Mouse (Mus musculus) adrenal gland, postnatal 4 days (tissue): ENCODE measurements around the gene Nudt11. TPM values are rescaled to one million over a fixed set of nuclear protein-coding genes. Genes with fewer than 3 reads are reported as not detected.
"Not testable (repeated sequence)": the region's sequence is repeated elsewhere in the genome, so short reads cannot be mapped to it uniquely, and the experiment has no call there.

ENCODE experiments used
- DNase-seq, 2 experiments: peaks; one replicate each; pipeline ENCODE4 v3.0.0; 2021 to 2022; ENCODE audit warnings: low spot score in 2 of 2, mixed read lengths in 2 of 2
- long read RNA-seq, 2 experiments: library from polyadenylated mRNA; stranded (forward); transcript quantifications; one replicate each; pipeline ENCODE4 v2.0.0; 2021
- microRNA-seq: library from miRNA; unstranded; fragments of <30 nt; microRNA quantifications from one replicate; pipeline ENCODE4 v1.2.0, GENCODE M21; 2021
- total RNA-seq, 2 experiments: library from RNA; stranded (reverse); gene quantifications; 2 replicates each; pipeline ENCODE4 v1.2.3; 2021

Nudt11 gene
- 10 to 100 TPM; 17.7 to 19.3 TPM for total RNA-seq
- long read RNA-seq, experiment 1, transcript Nudt11-201 (2 exons, 3,036 nt) = major isoform, 19 of 19 reads
- long read RNA-seq, experiment 1, partial matches to known transcripts = 0 of 19 reads
- long read RNA-seq, experiment 1, other reads (novel, unspliced or antisense) = 0 of 19 reads
- long read RNA-seq, experiment 2, transcript Nudt11-201 (2 exons, 3,036 nt) = major isoform, 39 of 48 reads
- long read RNA-seq, experiment 2, partial matches to known transcripts = 0 of 48 reads
- long read RNA-seq, experiment 2, other reads (novel, unspliced or antisense) = 9 of 48 reads

DNA sequence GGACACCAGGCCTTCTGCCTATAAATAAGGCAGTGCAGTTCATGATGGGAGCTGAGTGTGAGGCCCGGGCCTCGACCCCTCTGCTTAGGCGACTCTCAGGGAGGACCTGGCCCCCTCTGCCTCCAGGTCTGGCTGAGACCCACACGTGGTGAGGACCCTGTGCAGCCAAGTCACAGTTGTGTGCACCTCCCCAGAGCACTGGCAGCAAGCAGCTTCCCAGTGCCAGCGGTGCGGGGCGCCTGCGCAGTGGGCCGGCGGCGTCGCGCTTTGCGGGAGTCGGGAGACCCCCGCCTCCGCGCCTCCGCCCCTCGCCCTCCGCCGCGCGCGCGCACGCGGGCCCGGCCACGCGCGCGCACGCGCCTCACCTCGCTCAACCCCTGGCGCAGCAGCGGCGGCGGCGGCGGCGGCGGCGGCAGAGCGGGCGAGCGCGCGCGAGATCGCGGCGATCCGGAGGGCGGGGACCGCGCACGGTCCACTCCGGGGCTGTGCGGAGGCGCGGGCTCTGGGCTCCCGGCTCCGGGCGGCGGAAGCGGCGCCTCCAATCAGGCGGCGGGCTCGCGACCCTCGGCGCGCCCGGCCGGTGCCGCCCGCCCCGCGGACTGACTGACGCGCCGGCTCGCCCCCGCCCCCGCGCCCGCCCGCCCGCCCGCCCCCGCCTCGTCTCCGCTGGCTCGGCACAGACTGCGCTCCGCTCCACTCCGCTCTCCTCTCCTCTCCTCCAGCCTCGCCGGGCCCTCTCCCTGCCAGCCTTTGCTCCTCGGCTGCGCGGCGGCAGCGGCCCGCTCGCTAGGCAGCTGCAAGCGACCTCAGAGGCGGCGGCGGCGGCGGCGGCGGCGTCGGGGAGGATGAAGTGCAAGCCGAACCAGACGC lies at the start of gene Nudt11:
Gene Nudt11 (plus strand): TSS at position 388 of the 870 bp plus-strand sequence.
- peak in 1 of 2 experiments; percentile 2 for DNase-seq

DNA sequence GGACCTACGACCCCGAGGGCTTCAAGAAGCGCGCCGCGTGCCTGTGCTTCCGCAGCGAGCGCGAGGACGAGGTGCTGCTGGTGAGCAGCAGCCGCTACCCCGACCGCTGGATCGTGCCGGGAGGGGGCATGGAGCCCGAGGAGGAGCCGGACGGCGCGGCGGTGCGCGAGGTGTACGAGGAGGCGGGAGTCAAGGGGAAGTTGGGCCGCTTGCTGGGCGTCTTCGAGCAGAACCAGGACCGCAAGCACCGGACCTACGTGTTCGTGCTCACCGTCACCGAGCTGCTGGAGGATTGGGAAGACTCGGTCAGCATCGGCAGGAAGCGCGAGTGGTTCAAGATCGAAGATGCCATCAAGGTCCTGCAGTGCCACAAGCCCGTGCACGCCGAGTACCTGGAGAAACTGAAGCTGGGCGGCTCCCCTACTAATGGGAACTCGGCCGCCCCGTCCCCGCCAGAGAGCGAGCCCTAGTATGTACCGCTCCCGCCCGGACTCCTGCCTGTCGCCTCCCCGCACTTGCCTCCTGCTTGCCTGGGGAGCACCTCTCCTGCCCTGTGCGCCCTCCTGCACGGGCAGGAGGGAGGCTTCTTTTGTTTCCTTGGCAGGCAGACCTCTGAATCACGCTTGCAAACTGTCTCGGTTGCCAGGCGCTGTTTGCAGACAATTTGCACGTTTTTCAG lies 822 bp downstream of the Nudt11 start:
- not testable (repeated sequence) for DNase-seq

DNA sequence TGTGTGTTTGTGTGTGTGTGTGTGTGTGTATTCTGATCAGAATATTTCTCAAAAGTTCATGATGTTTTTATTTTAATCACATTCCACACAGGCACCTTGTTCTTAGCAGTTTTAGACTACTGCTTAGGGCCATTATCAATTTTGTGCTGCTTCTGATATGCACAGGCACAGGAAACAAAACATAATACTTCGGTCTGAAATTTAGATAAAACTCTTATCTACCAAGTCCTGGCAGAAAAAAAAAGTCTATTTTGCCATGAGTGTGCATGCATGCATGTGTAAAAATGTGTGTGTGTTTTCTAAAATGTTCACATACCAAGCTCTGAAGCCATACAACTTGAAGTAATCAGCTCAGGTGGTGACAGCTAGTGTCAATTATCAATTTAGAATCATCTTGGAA lies 14.3 kb downstream of the Nudt11 start:
- DNase-seq = no peak

DNA sequence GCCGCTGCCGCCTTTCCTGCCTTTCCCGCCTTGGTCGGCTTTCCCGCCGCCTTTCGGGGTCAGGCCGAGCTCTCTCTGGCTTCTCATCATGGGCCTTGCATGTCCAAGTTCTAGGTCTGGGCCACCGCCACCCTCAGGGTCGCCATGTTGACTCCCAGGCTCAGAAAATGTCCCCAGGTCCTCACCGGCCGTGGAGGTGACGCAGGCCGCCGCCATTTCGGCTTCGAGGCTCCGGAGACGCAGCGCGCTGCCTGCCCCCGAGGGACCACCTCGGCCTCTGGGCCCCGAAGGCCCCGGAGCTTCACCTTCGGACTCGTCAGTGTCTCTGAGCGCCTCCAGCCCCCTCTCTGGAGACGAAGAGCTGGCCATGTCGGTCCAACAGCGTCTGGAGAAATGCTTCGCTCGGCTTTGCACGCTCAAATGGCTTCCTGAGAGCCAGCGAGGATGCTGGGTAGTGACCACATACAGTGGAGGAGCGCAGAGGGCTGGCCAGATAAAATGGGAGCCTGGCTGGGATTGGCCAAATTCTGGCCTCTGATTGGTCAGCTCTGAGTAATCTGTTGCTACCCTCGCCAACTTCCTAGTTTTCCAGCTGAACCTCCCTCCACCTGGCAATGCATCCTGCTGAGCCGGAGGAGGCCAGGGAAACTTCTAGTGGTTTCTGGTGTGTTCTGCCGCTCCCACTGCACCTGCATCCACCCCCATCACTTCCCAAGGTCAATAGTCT lies 35.9 kb downstream of the Nudt11 start, which contains the start of gene AU022751:
Gene AU022751 (minus strand): TSS at position 466 of the 727 bp plus-strand sequence.
- no peak for DNase-seq

DNA sequence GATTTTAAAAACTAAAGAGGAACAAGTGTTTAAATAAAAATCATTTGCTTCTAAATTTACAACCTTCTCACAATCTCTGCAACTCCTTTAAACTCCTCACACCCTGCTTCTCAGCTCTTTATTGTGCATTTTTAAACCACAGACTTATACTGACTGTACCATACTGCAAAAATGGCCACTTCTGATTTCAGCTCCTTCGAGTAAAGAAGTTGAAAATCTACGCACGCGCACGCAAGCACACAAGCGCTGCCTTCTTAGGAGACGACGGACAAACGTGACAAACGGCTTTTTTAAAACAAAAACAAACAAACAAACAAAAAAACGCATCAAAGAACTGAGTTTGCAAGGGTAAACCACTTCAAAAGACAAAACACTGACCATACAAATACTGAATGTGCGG lies 44.3 kb downstream of the Nudt11 start:
- no peak for DNase-seq

DNA sequence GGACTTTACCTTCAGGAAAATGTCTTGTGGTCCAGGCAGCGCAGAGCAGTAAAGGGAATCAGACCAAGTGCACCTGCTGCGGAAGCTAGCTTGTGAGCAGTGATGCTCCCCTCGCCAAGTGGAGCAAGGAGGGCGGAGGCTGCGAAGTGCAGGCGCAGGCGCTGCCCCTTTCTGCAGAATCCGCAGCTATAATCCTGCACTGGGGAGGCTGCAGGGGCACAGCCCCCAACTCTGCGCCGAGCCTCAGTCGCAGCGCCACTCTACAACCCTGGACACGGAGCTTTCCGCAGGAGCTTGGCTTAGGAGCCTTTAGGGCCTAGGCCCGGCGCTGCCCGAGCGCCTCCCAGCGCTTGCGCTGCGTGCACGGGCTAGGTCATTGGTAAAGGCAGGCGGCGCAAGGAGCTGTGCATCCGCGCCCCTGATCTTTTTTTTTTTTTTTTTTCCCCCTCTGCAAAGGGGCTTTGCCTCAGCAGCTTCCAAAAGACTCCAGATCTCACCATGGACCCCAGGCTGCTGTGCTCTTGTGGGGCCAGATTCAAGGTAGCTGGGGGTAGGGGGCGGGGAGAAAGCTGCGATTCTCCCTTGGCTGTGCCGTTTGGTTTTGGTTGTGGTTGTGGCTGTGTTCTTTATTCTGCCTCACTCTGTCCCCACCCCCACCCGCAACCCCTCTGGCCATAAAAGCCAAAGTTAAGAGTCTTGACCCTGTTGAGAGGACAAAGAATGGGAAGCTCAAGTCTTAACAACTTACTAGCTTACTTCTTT lies 44.9 kb downstream of the Nudt11 start:
- DNase-seq = no peak

Small RNA genes lying within 50 kb of the gene (microRNA-seq; reads per million reads assigned to microRNA genes)
- gene Gm27360 = not detected

Other genes with a start within 250 kb of the Nudt11 start
- not detected for gene AU022751, start 36.0 kb downstream of the Nudt11 start, total RNA-seq
- 1 to 10 TPM; 7.8 to 8.1 TPM for gene Nudt10, start 125.6 kb downstream of the Nudt11 start, total RNA-seq